Mouse (Mus musculus) erythroblast, embryonic 14.5 days (primary cell): ENCODE measurements around the gene Yif1b.

ENCODE experiments used
- GATA1 ChIP-seq: IDR thresholded peaks from 2 replicates; pipeline ENCODE4 v1.6.1; 2012; ENCODE audit warnings: low read length, inconsistent platforms, mixed read lengths
- TAL1 ChIP-seq: IDR thresholded peaks from 3 replicates; pipeline ENCODE4 v1.6.1; 2012; ENCODE audit warnings: low read length, inconsistent platforms, mixed read lengths

DNA sequence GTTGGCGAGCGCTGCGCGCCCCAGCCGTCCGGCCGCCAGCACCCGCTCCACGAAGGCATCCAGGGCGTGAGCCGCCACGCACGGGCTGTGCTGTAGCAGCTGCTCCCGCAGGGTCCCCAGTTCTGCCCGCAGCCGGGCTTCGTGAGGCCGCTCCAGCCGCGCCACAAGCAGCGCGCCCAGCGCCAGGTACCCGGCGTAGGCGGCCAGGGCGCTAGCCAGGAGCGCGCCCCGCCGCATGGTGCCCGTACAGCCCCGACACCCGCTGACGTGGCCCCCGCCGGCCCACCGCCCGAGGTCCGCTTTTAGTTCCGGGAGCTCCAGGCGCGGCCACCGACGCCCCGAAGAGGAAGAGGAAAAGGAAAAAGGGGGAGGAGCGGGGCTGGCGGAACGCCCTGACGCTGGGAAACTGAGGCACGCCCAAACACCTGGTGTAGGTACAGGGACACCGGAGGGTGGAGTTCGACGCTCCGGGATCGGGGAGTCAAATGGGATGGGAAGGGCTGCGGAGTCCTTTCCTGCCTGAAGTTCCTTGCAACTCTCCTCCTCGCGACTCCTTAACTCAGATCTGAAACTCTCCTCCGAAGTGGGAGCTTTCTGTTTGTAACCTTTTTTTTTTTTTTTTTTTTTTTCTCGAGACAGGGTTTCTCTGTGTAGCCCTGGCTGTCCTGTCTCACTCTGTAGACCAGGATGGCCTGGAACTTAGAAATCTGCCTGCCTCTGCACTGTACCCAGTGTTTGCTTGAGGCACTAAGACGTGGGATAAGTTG lies 5.7 kb upstream of the Yif1b start, which contains the start of gene Kcnk6:
- TF ChIP-seq GATA1 (no peak), TAL1 (no peak)
